Mouse (Mus musculus) layer of hippocampus, adult 9-11 months (tissue): ENCODE results near the gene Cnga4.
"Not testable (repeated sequence)": the region's sequence is repeated elsewhere in the genome, so short reads cannot be mapped to it uniquely, and the experiment has no call there.

Source experiments
- DNase-seq: peaks from one replicate; pipeline ENCODE4 v3.0.0; 2022

Gene Cnga4

DNA sequence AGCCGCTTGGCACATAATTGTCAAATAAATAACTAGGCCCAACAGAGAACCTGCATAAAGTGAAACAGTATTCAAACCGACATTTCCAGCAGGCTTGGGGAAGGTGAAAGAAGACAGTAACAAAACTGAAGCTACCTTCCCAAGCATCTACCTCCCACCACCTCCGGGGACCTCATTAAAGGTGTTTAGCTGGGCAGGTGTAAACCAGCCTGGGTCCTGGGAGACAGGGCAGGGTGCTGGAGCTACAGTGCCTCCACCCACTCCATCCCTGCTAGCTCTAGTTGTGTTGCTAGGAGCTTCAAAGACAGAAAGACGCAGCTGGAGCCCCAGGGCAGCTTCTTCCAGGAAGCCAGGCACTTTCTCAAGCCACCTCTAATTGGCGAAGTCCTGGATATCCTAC is at the start of gene Cnga4:
Cnga4 (plus strand) TSS at position 301 of the 400 bp plus-strand sequence.
- no peak for DNase-seq

DNA sequence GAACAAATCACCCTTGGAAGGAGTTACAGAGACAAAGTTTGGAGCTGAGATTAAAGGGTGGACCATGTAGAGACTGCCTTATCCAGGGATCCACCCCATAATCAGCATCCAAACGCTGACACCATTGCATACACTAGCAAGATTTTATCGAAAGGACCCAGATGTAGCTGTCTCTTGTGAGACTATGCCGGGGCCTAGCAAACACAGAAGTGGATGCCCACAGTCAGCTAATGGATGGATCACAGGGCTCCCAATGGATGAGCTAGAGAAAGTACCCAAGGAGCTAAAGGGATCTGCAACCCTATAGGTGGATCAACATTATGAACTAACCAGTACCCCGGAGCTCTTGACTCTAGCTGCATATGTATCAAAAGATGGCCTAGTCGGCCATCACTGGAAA is 48.3 kb upstream of the Cnga4 start:
- not testable (repeated sequence) for DNase-seq

DNA sequence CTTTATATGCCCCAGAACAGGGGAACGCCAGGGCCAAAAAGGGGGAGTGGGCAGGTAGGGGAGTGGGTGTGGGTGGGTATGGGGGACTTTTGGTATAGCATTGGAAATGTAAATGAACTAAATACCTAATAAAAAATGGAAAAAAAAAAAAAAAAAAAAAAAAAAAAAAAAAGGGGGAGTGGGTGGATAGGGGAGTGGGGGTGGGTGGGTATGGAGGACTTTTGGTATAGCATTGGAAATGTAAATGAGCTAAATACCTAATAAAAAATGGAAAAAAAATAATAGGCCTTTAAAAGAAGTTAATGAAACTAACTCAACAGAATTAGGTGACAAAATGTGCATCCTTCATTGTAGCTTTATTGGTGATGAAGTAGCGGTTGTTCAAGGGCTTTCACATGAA is 47.9 kb upstream of the Cnga4 start:
- DNase-seq, result not testable (repeated sequence)

- DNase-seq, result no peak
These were observed 42.7 kb upstream of the Cnga4 start for GRCm38 (mm10) chr7:105361713-105362112.

DNA sequence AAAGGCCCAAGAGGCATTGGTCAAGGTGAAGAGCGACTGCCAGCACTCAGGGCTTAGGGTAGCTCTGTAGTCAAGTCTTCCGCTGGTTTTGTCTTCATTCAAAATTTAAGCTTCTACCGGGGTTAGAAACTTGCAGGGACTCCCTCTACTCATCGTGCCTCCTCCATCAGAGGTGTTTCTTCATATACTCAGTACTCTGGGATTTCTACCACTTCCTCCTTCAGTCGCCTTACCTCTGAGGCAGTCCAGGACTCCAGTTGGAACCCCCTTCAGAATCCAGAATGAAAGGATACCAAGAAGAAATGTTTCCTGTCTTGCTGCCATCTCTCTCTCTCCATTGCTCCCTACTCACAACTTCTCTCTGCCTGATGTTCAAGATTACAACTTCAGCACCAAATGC is 37.1 kb upstream of the Cnga4 start:
- DNase-seq, result no peak

- no peak for DNase-seq
These were observed 36.4 kb upstream of the Cnga4 start, which contains the start of gene Olfr692 for GRCm38 (mm10) chr7:105367930-105368329. TSS of gene Olfr692 (plus strand) at chr7:105368230.

GRCm38 (mm10) chr7:105368521-105368920 is 35.8 kb upstream of the Cnga4 start:
- no peak for DNase-seq

DNA sequence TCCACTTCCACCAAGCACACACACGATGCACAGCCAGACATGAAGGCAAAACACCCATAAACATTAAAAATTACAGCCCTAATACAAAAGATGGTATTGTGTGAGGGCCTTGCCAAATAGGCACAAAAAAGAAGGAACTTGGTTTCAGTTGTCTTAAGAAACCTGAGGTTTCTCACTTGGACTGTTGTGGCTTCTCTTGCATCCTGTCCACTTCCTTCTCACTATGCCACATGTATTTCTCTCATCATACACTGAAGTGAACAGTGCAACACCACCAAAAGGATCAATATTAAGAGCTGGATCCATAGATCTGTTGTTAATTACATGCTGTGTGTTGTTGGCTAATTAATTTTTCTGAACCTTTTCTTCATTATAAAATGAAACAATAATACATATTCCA is 31.5 kb upstream of the Cnga4 start:
- no peak for DNase-seq

- DNase-seq, result no peak
These were observed 30.9 kb upstream of the Cnga4 start for GRCm38 (mm10) chr7:105373509-105373908.

- DNase-seq, result peak; percentile 65
These were observed 30.4 kb upstream of the Cnga4 start for GRCm38 (mm10) chr7:105373976-105374375.

DNA sequence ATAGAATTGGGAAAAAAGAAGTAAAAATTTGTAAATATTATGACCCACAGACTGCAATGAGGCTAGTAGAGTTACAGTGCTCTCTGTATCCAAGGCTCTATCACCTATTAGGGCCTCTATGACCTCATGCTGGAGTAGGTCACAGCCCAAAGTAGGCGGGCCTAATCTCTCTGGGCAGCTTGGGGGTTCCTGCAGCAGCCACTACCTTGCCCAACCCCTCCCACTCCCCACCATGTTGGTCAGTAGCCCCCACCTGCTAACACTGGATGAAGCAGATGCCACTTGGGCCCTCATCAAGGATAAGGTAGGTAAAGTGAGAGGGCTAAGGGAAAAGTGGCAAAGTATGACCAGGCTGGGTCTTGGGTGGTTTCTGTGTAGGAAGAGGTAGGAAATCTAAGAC is 29.5 kb upstream of the Cnga4 start, which contains the start of gene Gm5901:
Gm5901 (plus strand) TSS at position 173 of the 400 bp plus-strand sequence.
- no peak for DNase-seq

DNA sequence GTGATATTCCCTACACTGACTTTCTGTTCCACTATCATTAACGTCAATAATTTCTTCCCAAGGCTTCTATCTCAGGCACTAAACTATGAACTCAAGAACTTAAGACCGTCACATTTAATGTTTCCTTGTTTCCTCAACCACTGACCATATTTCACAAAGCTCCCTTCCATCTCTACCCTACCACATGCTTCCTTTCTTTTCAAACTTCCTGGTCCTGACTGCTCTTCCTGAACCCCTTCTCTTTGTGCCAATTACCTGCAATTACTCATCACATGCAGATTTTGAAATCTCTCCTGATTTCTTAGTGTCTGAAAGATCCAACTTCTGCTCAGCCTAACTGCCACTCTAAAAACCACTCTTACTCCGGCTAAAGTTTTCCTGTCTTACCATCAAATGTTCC is 24.0 kb upstream of the Cnga4 start:
- no peak for DNase-seq

DNA sequence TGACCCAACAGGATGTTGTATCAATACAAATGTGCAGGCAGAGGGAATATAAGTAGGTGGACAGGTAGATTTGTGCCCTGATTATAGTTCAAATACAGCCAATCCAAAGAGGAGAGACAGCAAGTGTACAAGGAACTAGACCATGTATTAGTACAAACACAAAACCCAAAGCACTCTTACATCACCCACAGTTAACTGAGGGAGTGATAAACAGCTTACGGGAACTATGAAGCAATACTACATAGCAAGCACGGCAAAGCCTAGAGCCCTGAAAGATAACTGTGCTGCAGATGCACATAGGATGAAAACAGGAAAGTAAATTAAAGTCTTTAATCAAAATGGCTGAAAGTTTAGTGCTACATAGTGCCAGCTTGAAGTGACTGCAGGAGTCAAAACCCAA is 16.7 kb upstream of the Cnga4 start:
- no peak for DNase-seq

GRCm38 (mm10) chr7:105390236-105390635 is 14.1 kb upstream of the Cnga4 start:
- DNase-seq, result no peak

DNA sequence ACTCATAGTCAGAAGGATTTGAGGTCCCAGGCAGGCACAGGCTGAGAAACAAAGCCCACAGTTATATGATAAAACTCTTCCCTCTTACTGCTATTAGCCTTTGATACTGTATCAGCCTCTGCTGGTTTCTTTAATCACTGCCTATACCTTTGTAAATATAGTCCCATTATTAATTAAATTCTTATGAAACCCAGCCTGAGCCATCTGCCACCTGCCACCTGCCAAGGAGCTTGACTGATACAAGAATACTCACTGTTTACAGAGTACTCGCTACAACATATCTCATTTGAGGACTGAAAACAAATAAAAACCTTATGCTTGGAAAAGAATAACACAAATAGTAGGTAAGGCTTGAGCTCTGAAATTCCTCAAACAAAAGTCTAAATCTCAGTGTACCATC is 9.8 kb upstream of the Cnga4 start:
- no peak for DNase-seq

GRCm38 (mm10) chr7:105395131-105395820 is 9.1 kb upstream of the Cnga4 start:
- DNase-seq, result no peak

GRCm38 (mm10) chr7:105396126-105396525 is 8.2 kb upstream of the Cnga4 start:
- DNase-seq, result no peak

GRCm38 (mm10) chr7:105399058-105399934 is 5.1 kb upstream of the Cnga4 start:
- no peak for DNase-seq

DNA sequence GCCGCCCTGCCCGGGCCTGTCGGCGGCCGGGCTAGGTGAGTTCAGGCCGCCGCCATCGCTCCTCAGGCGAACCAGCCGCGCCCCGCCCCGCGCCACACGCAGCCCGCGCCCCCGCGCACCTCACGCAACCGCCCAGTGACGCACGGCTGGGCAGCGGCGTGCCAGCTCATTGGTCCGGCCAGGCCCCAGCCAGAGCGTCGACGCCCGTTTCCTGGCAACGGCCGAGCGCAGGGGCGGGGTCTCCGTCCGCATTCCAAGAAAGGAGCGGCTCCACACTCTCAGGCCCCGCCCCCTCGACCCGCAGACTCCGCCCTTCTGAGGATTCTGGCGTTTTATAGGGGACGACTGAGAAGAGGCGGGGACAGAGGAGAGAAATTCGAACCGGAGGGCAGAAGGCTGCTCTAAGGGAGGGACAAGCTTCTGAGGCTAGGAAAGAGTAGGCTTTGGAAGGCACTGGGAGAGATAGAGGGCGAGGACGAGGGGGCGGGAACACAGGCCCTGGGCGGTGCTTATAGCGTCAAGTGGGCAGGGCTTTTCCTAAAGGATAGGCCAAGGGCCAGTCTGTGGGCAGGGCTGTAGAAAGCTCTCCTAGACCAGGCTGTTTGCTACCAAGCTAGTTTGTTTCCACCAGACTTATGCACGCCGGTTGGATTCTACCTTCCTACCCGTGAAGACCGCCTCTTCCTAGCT is 4.3 kb upstream of the Cnga4 start, which contains the start of gene Fam160a2:
Fam160a2 (minus strand) TSS at position 120 of the 690 bp plus-strand sequence.
- peak; percentile 99 for DNase-seq

DNA sequence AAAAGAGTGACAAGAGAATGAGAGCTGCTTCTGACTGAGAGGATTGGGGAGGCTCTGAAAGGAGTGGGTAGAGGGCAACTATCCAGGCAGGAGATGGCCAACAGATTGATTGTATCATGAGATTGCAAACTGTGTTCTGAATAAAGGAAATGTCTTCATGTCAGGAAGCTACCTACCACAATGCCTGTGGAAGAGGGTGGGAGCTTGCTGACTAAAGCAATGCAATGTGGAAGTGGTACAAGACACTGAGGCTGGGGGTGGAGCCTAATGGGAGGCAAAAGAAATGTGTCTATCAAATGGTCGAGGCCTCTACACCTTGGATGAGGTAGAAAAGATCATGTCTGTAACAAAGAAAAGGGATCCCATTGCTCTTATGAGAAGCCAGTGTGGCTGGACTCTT is 2.0 kb downstream of the Cnga4 start:
- no peak for DNase-seq

DNA sequence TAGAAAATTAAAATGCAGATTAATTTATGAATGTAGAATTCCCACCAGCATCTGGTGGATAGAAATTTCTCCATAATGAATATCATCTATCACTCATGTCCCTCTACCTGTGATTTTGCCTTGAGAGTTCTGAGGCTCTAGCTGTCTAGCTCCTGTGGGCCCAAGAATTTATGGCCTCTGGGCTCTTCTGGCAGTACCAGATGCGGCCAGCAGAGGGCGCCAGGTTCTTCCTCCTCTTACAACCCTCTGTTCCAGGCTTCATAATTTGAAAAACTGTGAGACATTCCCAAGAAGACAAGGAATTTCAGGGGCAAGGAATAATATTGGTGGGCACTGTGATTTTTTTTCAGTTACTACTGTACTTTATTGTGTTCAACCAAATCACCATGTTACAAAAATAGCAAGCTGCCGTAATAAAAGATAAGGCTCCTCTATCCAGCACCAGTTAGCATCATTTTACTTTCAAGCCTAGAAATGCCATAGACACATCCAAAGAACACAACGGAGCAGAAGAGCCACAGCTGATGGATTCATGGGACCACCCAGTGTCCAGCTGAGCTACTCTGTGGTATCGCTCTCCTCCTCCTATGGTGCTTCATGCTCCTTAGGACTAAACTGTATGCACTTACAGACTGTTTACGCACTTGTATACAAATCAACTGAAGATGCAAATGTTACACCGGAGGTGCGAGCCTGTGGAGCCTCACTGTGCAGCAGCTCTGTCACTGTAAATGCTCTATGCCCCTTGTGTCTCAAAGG is 7.7 kb downstream of the Cnga4 start:
- DNase-seq, result peak; percentile 69

- DNase-seq, result peak; percentile 45
These were observed 10.0 kb downstream of the Cnga4 start for GRCm38 (mm10) chr7:105414385-105414784.

DNA sequence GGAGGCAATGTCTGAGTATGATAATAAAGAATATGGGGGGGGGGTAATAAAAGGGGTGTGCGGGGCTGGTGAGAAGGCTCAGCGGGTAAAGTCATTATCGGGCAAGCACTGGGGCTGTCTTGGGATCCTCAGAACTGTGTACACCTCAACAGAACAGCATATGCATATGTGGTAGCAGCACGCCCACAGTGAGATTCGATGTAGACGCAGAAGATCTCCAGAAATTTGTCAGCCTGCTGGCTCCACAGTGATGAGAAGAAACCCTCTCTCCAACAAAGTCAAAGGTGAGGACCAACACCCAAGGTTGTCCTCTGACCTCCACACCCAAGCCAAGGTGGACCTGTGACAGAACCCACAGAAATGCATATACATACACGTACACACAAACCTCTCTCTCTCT is 12.2 kb downstream of the Cnga4 start:
- no peak for DNase-seq
